12 mouse cellular contexts compared by ENCODE assay signal in the genomic region with DNA sequence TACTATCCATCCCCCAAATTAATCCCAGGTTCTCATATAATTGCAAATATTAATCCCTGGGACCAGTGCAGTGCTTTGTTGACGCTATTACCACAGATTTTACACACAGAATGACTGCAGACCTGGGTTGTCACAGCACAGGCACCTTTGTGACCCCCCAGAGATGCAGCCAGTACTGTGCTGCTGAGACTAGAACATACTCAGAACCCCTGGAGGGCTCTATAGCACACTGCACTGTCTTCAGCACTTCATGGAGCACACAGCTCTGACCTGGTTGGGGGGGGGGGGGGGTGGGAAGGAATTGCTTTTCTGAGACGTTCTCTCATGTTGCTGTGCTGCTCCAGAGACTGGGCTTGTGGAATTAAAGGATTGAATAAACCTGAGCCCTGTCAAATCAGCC.
"Had no signal": no experiment of that assay in that cellular context is flagged by ENCODE, and none has a peak within 500 bp of the region (broad histone marks: within the 10 kb centered on the region; RNA-seq: fewer than 3 reads in every experiment).

No protein-coding gene starts in this region.

- H3K27me3 ChIP-seq: limb, embryonic 15.5 days; liver, embryonic 12.5 days; lung, embryonic 15.5 days; megakaryocyte, embryonic 14.5 days had no signal

- ATAC-seq: liver, embryonic 12.5 days had no signal

- H3K36me3 ChIP-seq: limb, embryonic 15.5 days; liver, embryonic 12.5 days; lung, embryonic 15.5 days had no signal

- DNase-seq: kidney, adult 11 months; kidney, adult 9 months; kidney, postnatal 36 days; lung, postnatal 14 days; right cerebral cortex, postnatal 14 days; thymus, postnatal 4 days had no signal

- H3K9ac ChIP-seq: limb, embryonic 15.5 days; liver, embryonic 12.5 days; lung, embryonic 15.5 days had no signal

- H3K27ac ChIP-seq: kidney, postnatal 0 days; limb, embryonic 15.5 days; liver, embryonic 12.5 days; lung, embryonic 15.5 days; macrophage had no signal

- H3K4me1 ChIP-seq: limb, embryonic 15.5 days; liver, embryonic 12.5 days; lung, embryonic 15.5 days; megakaryocyte, embryonic 14.5 days had no signal

- H3K4me3 ChIP-seq: limb, embryonic 15.5 days; liver, embryonic 12.5 days; lung, embryonic 15.5 days; megakaryocyte, embryonic 14.5 days had no signal

- H3K9me3 ChIP-seq: limb, embryonic 15.5 days; liver, embryonic 12.5 days; lung, embryonic 15.5 days had no signal

- H3K4me2 ChIP-seq: limb, embryonic 15.5 days; liver, embryonic 12.5 days; lung, embryonic 15.5 days had no signal
